Mouse (Mus musculus): Measurements from ENCODE around the gene Rimbp3.
"Not testable (repeated sequence)": the region's sequence is repeated elsewhere in the genome, so short reads cannot be mapped to it uniquely, and the experiment has no call there.

Gene Rimbp3

DNA sequence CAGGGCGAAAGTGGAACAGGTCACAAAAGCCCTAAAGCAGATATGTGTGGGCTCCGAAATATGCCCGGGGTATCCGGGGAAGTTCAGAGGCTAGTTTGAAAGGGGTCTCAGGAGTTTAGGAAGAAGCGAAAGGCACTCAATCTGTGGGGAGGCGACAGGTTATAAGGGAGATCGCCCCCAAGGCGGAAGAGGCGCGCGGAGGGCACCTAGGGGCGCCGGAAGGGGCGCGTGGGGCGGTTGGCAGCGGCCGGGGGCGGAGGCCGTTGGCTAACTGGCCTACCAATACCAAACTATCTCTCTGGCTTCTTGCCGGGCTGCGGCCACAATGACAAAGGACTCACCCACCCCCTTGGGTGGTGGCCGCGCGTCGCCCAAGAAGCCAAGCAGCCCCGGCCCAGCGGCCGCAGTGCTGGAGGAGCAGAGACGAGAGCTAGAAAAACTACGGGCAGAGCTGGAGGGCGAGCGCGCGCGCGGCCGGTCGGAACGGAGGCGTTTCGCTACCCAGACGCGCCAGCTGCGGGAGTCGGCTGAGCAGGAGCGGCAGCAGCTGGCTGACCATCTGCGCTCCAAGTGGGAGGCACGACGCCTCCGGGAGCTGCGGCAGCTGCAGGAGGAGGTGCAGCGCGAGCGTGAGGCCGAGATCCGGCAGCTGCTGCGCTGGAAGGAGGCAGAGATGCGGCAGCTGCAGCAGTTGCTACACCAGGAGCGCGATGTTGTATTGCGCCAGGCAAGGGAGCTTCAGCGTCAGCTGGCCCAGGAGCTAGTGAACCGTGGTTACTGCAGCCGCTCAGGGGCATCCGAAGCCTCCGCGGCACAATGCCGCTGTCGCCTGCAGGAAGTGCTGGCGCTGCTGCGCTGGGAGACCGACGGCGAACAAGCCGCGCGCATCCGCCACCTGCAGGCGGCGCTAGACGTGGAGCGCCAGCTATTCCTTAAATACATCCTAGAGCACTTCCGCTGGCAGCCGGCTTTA lies at the start of gene Rimbp3:
Gene Rimbp3 (plus strand): TSS at position 215 of the 973 bp plus-strand sequence.
- in situ Hi-C loops (cut with MboI; ENCODE audit: low pct_unique_long_range_greater_than_20kb in 1 of 2, low sequenced_read_pairs in 2 of 2, unreplicated experiment in 1 of 2) = loop anchor here in 1 of 2 experiments (5.0 kb wide), 1 partner anchor 54 kb away; no protein-coding TSS in a partner anchor

DNA sequence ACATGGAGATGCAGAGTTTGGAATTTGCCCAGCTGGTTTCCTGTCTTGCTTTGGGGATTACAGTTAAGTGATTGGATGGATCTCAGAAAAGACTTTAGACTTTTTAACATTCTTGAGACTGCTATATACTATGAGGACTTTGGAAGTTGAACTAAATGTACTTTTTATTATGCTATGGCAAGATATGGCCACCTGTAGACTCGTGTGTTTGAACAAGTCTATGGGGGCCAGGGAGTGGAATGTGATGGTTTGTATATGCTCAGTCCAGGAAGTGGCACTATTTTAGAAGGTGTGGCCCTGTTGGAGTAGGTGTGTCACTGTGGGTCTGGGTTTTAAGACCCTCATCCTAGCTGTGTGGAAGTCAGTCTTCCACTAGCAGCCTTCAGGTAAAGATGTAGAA lies 42.9 kb upstream of the Rimbp3 start:
- in situ Hi-C loops (cut with MboI; ENCODE audit: low pct_unique_long_range_greater_than_20kb in 1 of 2, low sequenced_read_pairs in 2 of 2, unreplicated experiment in 1 of 2) = not testable (repeated sequence)

DNA sequence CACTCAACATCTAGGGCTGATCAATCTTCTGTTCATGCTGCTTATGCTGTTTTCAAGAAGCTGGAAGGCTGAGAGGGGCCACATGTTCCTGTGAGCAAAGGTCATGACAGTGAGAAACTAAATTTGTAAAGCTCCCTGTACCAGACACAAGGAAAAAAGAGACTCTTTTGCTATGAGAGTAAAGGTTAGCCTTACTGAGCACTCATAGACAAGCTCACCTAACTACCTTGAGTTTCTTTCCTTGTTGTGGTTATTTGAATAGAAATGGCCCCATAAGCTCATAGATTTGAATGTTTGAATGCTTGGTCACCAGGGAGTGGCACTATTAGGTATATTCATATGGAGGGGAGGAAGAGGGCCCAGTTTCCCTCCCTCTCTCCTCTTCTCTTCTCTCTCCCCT lies 41.2 kb upstream of the Rimbp3 start:
- in situ Hi-C loops (cut with MboI; ENCODE audit: low pct_unique_long_range_greater_than_20kb in 1 of 2, low sequenced_read_pairs in 2 of 2, unreplicated experiment in 1 of 2) = no loop called here

DNA sequence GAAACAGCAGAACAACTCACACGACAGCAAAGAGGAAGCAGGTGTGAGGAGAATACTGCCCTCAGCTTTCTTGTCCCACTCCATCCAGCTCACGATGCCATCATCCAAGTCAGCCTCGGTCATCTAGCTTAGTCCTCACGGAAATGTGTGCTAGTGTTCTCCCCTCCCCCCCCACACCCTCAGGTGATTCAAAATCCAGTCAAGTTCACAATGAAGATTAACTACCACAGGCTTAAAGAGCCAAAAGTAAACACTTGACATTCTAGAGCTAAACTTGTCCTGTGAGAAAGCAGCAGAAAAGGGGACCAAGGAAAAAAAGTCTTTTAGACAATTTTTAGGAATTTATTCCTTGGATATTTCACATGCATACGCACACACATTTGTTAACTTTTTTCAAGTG lies 40.4 kb upstream of the Rimbp3 start:
- in situ Hi-C loops (cut with MboI; ENCODE audit: low pct_unique_long_range_greater_than_20kb in 1 of 2, low sequenced_read_pairs in 2 of 2, unreplicated experiment in 1 of 2) = no loop called here

DNA sequence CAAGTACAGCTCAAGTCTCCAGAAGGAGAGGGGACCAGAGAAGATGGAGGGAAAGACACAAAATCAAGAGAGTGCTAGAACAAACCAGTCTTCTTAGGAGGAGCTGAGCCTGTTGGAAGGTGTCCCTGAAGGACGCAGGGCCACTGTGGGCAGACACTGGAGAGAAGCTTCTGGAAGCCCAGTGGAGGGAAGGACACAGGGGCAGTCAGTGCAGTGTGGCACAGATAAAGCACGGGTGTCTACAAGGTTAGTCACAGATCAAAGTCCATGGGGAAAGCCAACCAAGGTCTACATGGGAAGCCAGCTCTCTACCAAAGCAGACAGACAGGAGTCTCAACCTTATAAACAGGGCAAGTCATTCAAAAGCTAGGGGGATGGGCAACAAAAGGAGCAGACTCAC lies 32.6 kb upstream of the Rimbp3 start:
- in situ Hi-C loops (cut with MboI; ENCODE audit: low pct_unique_long_range_greater_than_20kb in 1 of 2, low sequenced_read_pairs in 2 of 2, unreplicated experiment in 1 of 2) = no loop called here

DNA sequence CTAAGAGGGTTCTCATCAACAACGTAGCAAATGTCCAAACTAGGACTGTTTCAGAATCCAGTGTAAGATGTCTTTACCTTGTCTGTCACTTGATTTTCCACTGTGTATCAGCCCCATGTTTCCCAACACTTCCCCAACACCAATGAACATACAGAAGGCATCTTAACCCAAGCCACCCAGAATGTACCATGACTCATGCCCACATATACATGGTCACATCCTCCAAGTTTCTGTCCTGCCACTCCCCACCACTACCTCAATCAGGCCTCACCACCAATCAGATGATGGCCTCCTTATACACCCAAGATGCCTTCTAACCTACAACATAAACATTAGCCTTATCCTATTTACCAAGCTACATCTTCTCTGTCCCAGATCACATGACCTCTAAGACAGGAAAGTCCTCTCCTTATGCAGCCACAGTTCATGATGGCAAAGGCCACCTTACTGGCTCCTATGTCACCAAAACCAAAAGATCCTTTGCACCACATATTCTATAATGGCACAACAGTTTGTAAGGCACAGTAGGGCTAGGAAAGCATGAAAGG lies 30.7 kb upstream of the Rimbp3 start:
- in situ Hi-C loops (cut with MboI; ENCODE audit: low pct_unique_long_range_greater_than_20kb in 1 of 2, low sequenced_read_pairs in 2 of 2, unreplicated experiment in 1 of 2) = no loop called here

DNA sequence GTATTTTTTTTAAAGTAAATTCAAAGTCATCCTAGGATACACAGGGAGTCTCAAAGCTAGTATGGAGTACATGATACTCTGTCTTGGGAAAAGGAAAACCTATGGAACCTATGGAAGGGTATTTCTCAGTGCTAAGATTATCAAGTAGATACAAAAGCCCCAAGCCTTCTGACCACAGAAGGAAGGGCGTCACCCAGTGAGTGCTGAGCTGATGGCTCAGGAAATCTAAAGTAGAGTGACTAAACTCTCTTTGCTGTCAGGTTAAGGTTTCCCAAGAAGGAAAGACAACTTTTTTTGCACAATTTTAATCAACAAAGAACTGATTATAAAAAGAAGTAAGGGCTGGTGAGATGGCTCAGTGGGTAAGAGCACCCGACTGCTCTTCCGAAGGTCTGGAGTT lies 28.7 kb upstream of the Rimbp3 start:
- in situ Hi-C loops (cut with MboI; ENCODE audit: low pct_unique_long_range_greater_than_20kb in 1 of 2, low sequenced_read_pairs in 2 of 2, unreplicated experiment in 1 of 2) = no loop called here

DNA sequence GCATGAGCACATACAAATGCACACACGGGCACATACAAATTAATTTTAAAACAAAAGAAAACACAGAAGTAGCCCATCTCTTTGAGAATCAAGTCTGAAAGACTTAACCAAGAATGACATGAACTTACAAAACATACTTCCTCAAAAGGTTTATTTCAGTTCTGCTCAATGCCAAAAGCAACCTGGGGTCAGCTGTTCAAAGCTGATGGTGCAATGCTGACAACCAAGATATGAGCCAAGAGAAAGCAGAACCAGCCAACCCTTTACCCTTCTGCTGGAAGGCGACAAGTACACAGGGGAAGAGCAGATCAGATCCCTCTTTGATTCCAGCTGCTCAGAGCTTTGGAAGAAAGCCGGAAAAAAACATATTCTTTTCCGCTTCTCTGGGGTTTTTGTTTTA lies 27.0 kb upstream of the Rimbp3 start:
- in situ Hi-C loops (cut with MboI; ENCODE audit: low pct_unique_long_range_greater_than_20kb in 1 of 2, low sequenced_read_pairs in 2 of 2, unreplicated experiment in 1 of 2) = no loop called here

DNA sequence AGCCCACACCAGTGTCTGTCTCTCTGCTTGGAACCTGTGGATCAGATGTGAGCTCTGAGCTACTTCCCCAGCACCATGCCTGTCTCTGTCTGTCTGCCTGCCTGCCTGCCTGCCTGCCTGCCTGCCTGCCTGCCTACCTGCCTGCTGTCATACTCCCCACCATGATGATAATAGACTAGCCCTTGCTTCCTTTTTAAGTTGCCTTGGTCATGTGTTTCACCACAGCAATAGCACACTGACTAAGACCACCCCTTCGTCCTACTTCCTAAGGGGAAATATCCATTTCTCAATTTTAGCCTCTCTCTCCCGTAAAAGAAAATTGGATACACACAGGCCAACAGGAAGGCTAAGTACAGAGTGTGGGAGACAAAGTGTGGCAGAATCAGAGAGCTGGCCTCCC lies 26.3 kb upstream of the Rimbp3 start:
- in situ Hi-C loops (cut with MboI; ENCODE audit: low pct_unique_long_range_greater_than_20kb in 1 of 2, low sequenced_read_pairs in 2 of 2, unreplicated experiment in 1 of 2) = no loop called here

DNA sequence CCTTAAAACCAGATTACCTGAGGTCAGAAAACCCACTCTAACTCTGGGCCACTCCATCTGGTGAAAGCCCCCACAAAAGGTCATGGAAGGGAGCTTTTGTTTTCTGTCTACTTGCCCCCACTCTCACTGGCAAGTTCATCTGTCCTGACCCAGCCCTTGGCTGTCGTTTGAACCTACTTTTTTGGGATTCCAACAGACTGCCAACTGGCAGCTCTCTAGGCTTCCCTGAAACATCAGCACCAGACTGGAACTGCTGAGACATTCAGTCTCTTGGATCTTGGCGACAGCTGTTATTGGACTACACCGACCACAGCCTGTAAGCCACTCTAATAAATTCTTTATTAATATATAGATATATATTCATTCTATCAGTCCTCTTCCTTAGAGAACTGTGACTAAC lies 25.4 kb upstream of the Rimbp3 start:
- in situ Hi-C loops (cut with MboI; ENCODE audit: low pct_unique_long_range_greater_than_20kb in 1 of 2, low sequenced_read_pairs in 2 of 2, unreplicated experiment in 1 of 2) = no loop called here

DNA sequence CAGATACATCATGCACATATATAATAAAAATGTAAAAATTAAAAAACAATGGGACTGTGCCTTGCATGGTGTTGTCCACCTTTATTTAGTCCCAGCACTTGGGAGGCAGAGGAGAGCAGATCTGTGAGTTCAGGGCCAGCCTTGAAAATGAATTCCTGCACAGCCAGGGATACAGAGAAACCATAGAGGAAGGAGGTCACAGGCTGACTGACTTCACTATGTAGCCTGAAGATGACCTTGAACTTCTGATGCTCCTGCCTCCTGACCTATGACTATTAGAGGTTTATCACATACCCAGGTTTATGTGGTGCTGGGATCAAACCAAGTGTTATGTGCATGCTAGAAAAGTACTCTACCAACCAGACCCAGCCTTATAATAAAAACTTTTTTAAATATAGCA lies 22.9 kb upstream of the Rimbp3 start:
- in situ Hi-C loops (cut with MboI; ENCODE audit: low pct_unique_long_range_greater_than_20kb in 1 of 2, low sequenced_read_pairs in 2 of 2, unreplicated experiment in 1 of 2) = no loop called here

DNA sequence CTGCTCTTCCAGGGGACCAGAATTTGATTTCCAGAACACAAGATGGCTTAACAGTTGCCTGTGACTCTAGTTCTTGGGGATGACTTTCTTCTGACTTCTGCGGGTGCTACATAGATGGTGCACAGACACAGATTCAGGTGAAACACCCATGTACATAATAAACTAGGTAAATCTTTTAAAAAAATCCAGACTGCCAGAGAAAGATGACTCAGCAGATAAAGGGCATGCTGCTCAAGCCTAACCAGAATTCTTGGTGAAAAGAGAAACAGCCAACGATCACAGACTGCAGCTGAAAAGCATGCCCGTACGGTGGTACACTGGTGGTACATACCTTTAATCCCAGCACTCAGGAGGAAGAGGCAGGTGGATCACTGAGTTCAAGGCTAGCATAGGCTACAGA lies 14.6 kb upstream of the Rimbp3 start:
- in situ Hi-C loops (cut with MboI; ENCODE audit: low pct_unique_long_range_greater_than_20kb in 1 of 2, low sequenced_read_pairs in 2 of 2, unreplicated experiment in 1 of 2) = no loop called here

DNA sequence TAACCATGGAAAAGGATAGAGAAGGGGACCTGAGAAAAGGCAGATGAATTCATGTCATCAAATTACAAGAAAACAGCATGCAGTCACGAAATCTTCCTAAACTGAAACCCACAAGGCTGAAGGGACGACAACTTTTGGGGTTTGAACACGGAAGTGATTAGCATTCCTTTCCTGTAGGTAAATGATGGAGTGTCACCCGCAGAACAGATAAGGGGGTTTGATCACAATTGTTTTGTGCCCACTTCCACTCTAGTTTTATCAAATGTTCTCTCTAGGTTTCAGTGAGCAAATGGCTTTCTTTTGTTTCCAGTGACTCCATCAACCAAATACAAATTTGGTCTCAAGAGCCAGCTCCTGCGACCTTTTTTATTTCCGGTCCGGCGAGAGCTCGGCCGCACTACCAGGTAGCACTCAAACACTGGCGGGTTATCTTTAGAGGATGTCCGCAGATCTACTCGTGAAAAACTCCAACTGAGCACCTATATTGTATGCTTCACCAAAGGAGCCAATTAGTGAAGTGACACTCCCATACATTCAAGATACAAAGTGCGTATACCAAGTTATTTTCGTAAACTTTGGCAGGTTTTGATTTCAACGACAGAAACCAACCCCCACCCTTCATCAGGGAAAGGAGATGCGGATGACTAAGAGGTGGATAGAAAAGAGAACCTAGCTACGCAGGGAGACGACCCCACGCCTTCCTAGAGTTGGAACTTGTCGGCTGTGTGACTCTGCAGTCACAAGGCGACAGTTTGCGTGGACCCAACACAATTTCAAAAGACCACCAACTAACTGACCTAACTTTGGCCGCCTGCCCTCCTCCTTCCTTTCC lies 8.1 kb upstream of the Rimbp3 start:
- in situ Hi-C loops (cut with MboI; ENCODE audit: low pct_unique_long_range_greater_than_20kb in 1 of 2, low sequenced_read_pairs in 2 of 2, unreplicated experiment in 1 of 2) = loop anchor here (5.0 kb wide), 1 partner anchor 82 kb away; no protein-coding TSS in a partner anchor

DNA sequence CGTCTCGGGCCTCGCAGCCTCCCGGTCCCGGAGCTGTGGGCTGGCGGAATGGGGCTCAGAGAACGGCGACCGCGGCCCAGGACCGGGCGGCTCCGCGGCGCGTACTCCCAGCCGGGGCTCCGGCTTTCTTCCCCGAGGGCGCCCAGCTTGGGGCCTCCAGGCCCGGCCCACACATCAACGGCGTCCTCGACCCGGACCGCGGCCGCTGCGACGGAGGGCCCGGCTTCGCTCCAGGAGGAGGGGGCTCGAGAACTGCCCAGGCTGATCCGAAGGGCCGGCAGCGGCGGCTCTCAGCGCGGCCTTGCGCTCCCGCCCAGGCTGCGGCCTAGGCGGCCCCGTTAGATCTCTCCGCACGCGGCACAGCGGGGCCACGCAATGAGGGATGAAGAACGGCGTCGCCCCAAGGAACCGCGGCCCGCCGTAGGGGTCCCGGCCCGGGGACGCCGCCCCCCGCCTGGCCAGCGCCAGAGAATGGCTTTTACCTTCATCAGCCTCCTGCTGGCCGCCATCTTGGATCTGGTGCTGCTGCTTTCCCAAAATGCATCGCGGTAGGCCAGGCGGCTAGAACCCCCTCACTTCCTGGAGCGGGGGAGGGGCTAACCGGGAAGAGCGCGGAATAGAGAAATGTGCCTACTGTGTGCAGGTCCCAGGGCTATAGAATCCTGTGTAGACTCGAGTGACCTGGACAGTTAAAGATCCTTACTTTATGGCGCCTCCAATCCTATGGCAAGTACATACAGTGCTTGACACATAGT lies 7.3 kb upstream of the Rimbp3 start:
- in situ Hi-C loops (cut with MboI; ENCODE audit: low pct_unique_long_range_greater_than_20kb in 1 of 2, low sequenced_read_pairs in 2 of 2, unreplicated experiment in 1 of 2) = loop anchor here (5.0 kb wide), 1 partner anchor 81 kb away; no protein-coding TSS in a partner anchor

DNA sequence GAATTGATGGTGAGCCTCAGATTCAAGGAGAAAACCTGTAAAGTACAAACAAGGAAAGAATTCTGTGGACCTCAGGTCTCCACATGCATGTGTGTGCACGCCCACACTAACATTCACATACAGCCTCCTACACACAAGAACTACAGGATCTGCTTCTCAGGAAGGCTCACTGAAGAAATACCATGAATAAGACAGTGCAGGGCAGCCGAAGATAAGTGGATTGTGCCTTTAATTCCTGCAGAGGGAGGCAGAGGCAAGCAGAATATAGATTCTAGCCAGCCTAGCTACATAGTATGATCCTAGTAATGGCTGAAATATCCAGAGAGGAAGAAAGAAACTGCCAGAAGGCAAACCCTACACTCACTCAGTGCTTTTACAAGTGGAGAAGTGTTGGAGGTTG lies 6.4 kb upstream of the Rimbp3 start:
- in situ Hi-C loops (cut with MboI; ENCODE audit: low pct_unique_long_range_greater_than_20kb in 1 of 2, low sequenced_read_pairs in 2 of 2, unreplicated experiment in 1 of 2) = loop anchor here (5.0 kb wide), 1 partner anchor 80 kb away; no protein-coding TSS in a partner anchor

DNA sequence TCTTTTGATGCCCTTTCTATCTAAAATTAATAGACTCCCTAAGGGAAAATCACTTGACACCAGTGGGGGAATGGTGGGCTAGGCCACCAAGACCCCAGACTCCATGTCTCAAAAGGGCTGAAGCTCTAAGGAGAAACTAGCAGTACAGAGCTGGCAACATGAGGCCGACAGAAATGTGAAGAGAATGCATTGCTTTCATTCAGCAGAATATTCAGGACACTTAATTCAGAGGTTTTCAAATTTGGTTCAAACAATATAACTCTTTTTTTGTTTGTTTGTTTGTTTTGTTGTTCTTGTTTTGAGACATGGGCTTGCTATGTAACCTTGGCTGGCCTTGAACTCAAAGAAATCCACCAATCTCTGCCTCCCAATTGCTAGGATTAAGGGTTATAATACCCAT lies 5.9 kb upstream of the Rimbp3 start, which contains the start of gene Ube2l3:
Gene Ube2l3 (minus strand): TSS at position 101 of the 400 bp plus-strand sequence.
- in situ Hi-C loops (cut with MboI; ENCODE audit: low pct_unique_long_range_greater_than_20kb in 1 of 2, low sequenced_read_pairs in 2 of 2, unreplicated experiment in 1 of 2) = loop anchor here (5.0 kb wide), 1 partner anchor 80 kb away; no protein-coding TSS in a partner anchor

DNA sequence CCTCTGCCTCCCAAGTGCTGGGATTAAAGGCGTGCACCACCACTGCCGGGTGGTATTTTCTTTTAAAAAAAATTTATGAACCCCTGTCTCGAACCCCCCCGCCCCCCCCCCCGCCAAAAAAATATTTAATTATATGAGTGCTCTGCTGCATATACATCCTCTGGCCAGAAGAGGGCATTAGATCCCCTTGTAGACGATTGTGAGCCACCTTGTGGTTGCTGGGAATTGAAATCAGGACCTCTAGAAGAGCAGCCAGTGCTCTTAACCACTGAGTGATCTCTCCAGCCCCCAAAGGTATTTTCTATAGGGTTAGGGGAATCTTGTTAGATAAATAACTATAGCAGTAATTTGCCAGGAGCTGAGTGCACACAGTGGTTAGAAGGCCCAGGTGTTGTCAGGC lies 3.4 kb upstream of the Rimbp3 start:
- in situ Hi-C loops (cut with MboI; ENCODE audit: low pct_unique_long_range_greater_than_20kb in 1 of 2, low sequenced_read_pairs in 2 of 2, unreplicated experiment in 1 of 2) = loop anchor here (5.0 kb wide), 2 partner anchors 57 to 77 kb away; no protein-coding TSS in a partner anchor

DNA sequence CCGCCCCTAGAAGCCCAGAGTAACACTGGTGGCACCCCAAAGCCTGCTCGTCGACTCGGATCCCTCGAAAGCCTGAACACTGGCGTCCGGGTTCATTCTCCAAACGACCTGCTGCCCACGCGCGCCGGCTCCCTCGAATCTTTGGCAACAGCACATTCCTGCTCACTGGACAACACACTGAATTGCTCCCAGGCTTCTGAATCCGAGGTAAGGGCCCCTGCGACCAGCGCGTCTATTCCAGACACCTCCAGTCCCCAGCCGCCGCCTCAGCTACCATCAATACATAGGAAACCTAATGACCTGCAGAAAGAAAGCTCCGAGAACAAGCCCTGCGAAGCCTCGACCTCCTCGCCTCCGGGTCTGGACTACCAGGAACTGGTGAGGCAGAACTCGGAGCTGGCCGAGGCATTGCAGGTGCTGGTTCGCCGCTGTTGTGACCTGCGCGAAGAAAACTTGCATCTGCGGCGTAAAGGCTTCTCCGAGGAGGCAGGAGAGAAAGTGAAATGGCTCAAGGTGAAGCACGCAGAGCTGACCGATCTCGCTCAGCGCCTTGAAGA lies 1.1 kb downstream of the Rimbp3 start:
- in situ Hi-C loops (cut with MboI; ENCODE audit: low pct_unique_long_range_greater_than_20kb in 1 of 2, low sequenced_read_pairs in 2 of 2, unreplicated experiment in 1 of 2) = loop anchor here in 1 of 2 experiments (5.0 kb wide), 1 partner anchor 53 kb away; no protein-coding TSS in a partner anchor
